Mouse (Mus musculus): Measurements from ENCODE around the gene Ehmt1. TPM values are rescaled to one million over a fixed set of nuclear protein-coding genes. Genes with fewer than 3 reads are reported as not detected.

The Ehmt1 gene
- total RNA-seq, 2 experiments from 2014 or later, result 31.7 to 36.7 TPM

DNA sequence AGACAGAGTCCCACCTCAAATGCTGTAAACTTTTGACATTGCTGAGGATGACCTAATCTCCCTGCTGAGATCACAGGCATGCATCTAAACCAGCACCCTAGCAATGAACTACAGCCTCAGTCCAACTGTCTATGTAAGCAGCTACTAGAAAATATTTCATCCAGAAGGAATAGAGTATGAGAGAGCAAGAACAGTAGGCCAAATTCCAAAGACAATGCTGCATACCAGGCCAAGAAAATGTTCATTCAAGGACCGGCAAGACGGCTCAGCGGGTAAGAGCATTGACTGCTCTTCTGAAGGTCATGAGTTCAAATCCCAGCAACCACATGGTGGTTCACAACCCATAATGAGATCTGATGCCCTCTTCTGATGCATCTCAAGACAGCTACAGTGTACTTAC is 4.7 kb downstream of the Ehmt1 start:
- intact Hi-C loops (cut with DNase I), result loop anchor here (5.0 kb wide), 1 partner anchor 62 kb away; no protein-coding TSS in a partner anchor

DNA sequence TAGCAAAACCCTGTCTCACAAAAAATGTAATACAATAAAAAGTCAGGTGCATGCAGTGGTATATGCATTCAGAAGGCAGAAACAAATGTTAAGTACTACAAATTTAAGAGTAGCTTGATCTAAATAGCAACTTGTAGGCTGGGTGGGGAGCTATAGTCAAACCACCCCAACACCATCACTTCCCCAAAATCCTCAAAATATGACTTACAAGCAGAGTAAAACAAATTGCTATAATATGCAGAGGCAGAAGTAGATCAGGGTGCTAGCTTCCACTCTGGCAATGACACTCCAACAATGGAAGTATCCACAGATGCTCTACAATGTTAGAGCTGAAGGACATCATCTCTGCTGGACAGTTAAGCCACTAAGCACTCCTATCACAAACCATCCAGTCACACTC is 6.8 kb downstream of the Ehmt1 start:
- intact Hi-C loops (cut with DNase I), result no loop called here
- no peak for DNase-seq

More for the DNA sequence above, 4.7 kb downstream of the Ehmt1 start:
- no peak for DNase-seq

DNA sequence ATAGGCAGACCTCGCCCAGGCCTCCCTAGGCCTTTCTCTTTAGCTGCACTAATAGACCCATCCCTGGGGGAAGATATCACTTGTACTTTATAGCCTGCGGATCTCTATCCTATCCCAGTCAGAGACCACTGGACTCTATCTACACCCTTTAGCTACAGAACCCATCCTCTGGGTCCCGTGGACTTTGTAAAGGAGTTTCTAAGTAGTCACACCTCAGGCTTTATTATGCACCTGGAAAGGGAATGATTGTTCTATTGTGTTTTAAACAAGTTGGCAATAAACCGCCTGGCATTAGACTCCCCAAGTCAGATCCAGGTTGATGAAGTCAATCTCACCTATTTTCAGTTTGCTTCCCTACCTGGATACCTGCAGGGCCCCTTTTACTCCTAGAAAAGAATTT is 7.2 kb downstream of the Ehmt1 start:
- intact Hi-C loops (cut with DNase I), result no loop called here

DNA sequence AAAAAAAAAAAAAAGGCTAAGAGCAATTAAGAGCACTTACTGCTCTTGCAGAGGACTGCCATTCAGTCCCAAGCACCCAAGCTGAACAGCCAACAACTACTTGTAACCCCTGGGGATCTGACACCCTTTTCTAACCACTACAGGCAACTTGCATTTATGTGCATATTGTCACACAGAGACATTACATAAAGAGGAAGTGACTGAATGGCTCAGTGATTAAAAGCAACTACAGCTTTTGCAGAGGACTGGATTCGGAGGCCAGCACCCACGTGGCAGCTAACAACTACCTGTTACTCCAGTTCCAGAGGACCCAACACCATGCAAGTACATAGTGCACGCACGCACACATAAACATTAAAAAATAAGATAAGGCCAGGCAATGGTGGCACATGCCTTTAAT is 8.9 kb downstream of the Ehmt1 start:
- no peak for DNase-seq
- intact Hi-C loops (cut with DNase I), result no loop called here

More for the DNA sequence above, 7.2 kb downstream of the Ehmt1 start:
- no peak for DNase-seq

- intact Hi-C loops (cut with DNase I), result loop anchor here (2.0 kb wide), 1 partner anchor 15 kb away; no protein-coding TSS in a partner anchor
- DNase-seq, result no peak
These were observed 13.7 kb downstream of the Ehmt1 start for GRCm38 (mm10) chr2:24905653-24906155.

GRCm38 (mm10) chr2:24904823-24905652 is 14.4 kb downstream of the Ehmt1 start:
- DNase-seq, result no peak
- intact Hi-C loops (cut with DNase I), result loop anchor here (5.0 kb wide), 1 partner anchor 53 kb away; no protein-coding TSS in a partner anchor

GRCm38 (mm10) chr2:24902999-24903398 is 16.4 kb downstream of the Ehmt1 start:
- intact Hi-C loops (cut with DNase I), result loop anchor here (5.0 kb wide), 1 partner anchor 51 kb away; no protein-coding TSS in a partner anchor
- DNase-seq, result no peak

DNA sequence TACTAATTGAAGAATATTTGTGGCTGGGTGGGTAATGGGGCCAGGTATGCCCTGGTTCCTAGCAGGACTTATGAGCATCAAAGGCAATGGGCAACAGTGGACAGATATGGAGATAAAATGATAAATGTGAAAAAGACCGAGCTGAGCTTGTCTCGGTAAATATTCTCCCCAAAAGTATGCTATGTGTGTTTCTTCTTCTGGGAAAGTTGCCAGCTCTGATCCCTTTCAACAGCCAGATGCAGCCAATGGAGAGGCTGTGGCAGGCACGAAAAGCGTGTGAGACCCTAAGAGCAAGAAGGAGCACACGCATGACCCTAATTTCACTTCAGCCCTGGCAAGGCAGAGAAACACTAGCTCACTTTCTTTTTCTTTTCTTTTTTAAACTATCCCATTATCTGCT is 18.4 kb downstream of the Ehmt1 start:
- intact Hi-C loops (cut with DNase I), result loop anchor here (5.0 kb wide), 1 partner anchor 49 kb away; no protein-coding TSS in a partner anchor
- DNase-seq, result no peak

GRCm38 (mm10) chr2:24899292-24899691 is 20.1 kb downstream of the Ehmt1 start:
- intact Hi-C loops (cut with DNase I), result no loop called here
- DNase-seq, result no peak

GRCm38 (mm10) chr2:24896761-24897160 is 22.7 kb downstream of the Ehmt1 start:
- intact Hi-C loops (cut with DNase I), result no loop called here
- no peak for DNase-seq

GRCm38 (mm10) chr2:24894211-24894610 is 25.2 kb downstream of the Ehmt1 start:
- DNase-seq, result no peak
- intact Hi-C loops (cut with DNase I), result no loop called here

GRCm38 (mm10) chr2:24892318-24892717 is 27.1 kb downstream of the Ehmt1 start:
- DNase-seq, result no peak
- intact Hi-C loops (cut with DNase I), result no loop called here

DNA sequence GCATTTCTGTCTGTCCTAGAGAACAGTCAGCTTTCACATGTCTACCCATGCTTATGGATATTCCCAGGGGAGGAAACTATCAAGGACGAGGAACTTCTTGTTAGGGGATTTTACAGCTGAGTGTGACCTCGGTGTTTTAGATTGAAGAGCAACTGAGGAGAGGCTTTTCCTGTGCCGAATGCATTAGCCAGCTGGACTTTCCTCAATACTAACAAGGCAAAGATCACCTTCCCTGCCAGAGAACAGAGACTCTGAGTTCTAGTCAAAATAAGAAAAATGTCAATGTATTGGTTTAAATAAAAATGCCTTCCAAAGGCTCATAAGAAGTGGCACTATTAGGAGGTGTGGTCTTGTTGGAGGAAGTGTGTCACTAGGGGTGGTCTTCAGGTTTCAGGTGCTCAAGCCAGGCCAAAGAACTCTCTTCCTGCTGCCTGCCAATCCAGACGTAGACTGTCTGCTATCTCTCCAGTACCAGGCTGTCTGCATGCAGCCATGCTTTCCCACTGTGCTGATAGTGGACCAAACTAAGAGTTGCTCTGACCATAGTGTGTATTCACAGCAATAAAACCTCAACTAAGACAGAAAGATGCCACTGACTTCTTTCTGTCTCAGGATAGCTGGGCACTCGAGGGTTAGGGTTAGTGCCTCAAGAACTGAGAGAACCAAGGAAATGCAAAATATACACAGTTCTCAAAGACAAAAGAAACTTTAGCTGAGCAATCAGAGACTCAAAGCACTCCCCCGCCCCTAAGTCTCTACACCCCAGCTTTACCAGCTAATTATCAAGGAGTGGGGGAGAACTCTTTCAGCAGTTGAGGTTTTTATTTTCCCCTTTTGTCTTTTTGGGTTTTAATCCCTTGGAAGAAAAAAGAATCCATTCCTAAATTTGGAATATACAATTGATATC is 28.6 kb downstream of the Ehmt1 start:
- no peak for DNase-seq
- intact Hi-C loops (cut with DNase I), result loop anchor here (2.0 kb wide), 1 partner anchor 16 kb away; no protein-coding TSS in a partner anchor

- intact Hi-C loops (cut with DNase I), result no loop called here
- no peak for DNase-seq
These were observed 30.5 kb downstream of the Ehmt1 start for GRCm38 (mm10) chr2:24888895-24889294.

- no peak for DNase-seq
- intact Hi-C loops (cut with DNase I), result no loop called here
These were observed 38.7 kb downstream of the Ehmt1 start for GRCm38 (mm10) chr2:24880686-24881085.

DNA sequence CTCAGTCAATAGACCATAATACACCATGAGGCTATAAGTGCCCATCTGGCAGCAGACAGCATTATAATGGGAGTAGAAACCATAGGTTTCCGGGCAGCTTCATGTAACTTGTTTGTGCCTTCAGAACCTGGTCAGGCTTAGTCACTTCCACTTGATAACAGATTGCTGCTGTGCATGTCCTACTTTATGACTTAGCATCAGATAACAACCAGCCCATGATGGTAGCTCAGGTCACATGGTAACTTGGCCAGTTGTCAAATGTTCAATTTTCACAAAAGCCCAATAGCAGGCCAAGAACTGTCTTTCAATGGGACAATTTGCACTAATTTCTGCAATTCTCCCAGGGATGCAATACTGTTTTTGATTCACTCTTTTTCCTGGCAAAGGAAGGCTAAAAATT is 48.5 kb downstream of the Ehmt1 start:
- intact Hi-C loops (cut with DNase I), result no loop called here
- DNase-seq, result no peak

DNA sequence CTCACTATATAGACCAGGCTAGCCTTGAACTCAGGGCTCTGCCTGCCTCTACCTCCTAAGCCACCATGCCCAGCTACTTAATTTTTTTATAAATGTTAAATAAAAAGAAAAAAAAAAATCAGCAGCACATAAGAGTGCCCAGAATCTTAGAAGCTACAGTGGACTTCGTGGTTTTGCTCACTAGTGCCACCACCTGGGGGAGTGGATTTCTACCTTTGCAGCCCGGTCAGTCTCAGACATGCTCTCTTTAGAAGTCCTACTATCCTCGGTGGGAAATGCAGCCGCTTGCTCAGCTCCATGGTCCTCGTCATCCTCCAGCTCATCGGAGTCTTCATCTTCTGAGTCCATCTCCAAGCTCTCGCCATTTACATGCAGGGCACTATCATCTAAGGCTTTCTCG is 56.4 kb downstream of the Ehmt1 start:
- intact Hi-C loops (cut with DNase I), result no loop called here
- DNase-seq, result peak in 1 of 2 experiments; percentile 10

GRCm38 (mm10) chr2:24852408-24852807 is 67.0 kb downstream of the Ehmt1 start:
- intact Hi-C loops (cut with DNase I), result loop anchor here (2.0 to 5.0 kb wide), 3 partner anchors 50 to 92 kb away; partner anchors contain the start of gene Ehmt1
- peak in 1 of 2 experiments; percentile 5 for DNase-seq

DNA sequence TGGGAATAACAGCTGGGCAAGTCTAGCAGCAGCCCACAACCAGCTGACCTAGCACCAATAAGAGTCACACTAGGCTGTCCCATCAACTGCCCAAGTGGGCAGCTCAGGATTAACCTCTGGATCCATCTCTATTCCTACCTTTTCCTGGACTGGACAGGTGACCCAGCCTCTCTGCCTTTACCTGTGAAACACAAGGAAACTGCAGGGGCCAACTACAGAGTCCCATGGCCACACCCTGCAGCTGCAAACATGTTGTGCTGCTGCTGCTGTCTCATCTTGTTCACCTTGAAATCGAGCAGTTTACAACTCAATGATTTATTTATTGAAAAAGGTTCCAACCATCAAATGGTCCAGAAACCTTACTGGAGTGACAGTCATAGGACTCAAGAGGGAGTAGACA is 72.9 kb downstream of the Ehmt1 start:
- intact Hi-C loops (cut with DNase I), result no loop called here

DNA sequence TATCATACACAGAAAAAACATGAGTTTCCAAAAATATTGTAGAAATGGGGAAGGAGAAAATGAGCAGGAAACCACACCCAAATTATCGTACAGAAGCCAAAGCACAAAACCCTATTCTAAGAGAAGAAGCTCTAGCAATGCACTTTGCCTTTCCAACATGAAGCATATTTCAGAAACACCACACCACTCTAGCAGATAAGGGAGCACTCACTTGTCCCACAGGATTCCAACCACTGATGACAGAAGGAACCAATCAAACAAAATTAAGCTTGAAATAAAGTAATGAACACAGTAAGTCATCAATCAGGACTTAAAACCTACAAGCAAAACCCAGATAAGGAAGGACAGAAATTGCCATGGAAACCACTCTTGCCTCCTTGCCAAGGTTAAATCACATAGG is 74.2 kb downstream of the Ehmt1 start:
- no peak for DNase-seq

More for the DNA sequence above, 72.9 kb downstream of the Ehmt1 start:
- DNase-seq, result no peak

DNA sequence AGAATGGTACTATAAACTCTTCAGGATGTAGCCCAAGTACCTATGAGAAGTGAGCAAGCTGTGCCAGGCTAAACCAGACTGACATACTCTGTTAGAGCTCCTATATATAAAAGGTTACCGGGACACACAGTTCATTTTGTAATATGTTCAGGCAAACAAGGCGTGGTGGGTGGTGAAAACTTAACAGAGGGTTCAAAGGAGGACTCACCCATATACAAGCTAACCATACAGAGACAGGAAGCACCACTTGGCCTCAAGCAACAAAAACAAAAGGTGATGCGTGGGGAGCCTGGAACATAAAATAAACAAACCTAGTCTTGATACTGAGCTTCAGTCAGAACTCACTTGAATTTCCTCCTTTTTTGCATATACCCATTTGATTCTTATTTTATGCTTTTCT is 88.8 kb downstream of the Ehmt1 start:
- DNase-seq, result no peak
- intact Hi-C loops (cut with DNase I), result no loop called here

More for the DNA sequence above, 74.2 kb downstream of the Ehmt1 start:
- intact Hi-C loops (cut with DNase I), result no loop called here
